Mouse (Mus musculus): ENCODE measurements around the gene Akip1.

The Akip1 gene

GRCm38 (mm10) chr7:109704461-109704860 lies 971 bp downstream of the Akip1 start:
- in situ Hi-C loops (cut with MboI; ENCODE audit: unreplicated experiment in 2 of 2) = loop anchor here (10.0 to 25.0 kb wide), 5 partner anchors 380 to 1083 kb away; partner anchors contain the start of gene Adm (in 1 of the 2)

GRCm38 (mm10) chr7:109707023-109707785 lies 3.7 kb downstream of the Akip1 start:
- in situ Hi-C loops (cut with MboI; ENCODE audit: unreplicated experiment in 2 of 2) = loop anchor here (5.0 to 25.0 kb wide), 9 partner anchors 100 to 1080 kb away; partner anchors contain the start of gene Adm (in 2 of the 2)

DNA sequence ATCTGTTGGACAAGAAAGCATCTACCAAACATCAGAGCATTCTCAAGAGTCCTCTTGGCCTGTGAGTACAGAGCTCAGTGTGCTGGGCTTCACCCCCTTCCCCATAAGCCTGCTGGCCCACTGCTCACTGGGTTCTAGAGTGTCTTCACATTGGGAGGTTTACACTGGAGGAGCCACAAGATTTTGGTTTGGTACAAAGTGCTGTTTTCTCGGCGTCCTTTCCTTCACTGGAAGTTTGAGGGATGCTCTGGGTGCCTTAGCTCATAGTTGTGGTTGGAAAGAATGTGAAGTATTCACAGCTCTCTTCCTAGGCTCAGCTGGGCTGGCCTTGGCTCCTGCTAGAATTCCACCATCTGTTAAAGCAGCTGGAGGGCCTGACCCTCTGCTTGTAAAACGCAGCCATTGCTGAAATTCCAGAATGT lies 5.5 kb downstream of the Akip1 start:
- in situ Hi-C loops (cut with MboI; ENCODE audit: unreplicated experiment in 2 of 2) = loop anchor here (5.0 to 25.0 kb wide), 9 partner anchors 98 to 1078 kb away; partner anchors contain the start of gene Adm (in 2 of the 2)

- in situ Hi-C loops (cut with MboI; ENCODE audit: unreplicated experiment in 2 of 2) = loop anchor here (5.0 to 25.0 kb wide), 4 partner anchors 177 to 1077 kb away; no protein-coding TSS in a partner anchor
These were observed 6.6 kb downstream of the Akip1 start for GRCm38 (mm10) chr7:109710069-109710468.

DNA sequence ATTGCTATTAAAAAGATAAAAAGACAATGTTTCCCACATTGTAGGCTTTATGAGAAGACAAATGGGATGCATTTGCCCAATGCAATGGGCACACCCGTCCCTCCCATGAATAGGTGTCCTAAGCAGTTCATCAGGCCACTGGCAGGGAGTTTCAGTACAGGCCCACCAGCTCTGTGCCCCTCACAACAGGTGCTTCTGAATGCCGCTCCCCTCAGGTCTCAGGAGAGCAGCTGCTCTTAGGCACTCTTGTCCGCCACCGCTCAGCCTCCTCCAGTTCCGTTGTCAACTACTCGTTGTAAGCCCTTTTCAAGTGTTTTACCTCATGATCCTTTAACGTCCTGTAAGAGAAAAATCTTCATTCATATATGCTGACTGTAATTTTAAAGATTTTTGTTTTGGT lies 8.7 kb downstream of the Akip1 start:
- in situ Hi-C loops (cut with MboI; ENCODE audit: unreplicated experiment in 2 of 2) = loop anchor here (5.0 to 25.0 kb wide), 4 partner anchors 175 to 1075 kb away; no protein-coding TSS in a partner anchor

DNA sequence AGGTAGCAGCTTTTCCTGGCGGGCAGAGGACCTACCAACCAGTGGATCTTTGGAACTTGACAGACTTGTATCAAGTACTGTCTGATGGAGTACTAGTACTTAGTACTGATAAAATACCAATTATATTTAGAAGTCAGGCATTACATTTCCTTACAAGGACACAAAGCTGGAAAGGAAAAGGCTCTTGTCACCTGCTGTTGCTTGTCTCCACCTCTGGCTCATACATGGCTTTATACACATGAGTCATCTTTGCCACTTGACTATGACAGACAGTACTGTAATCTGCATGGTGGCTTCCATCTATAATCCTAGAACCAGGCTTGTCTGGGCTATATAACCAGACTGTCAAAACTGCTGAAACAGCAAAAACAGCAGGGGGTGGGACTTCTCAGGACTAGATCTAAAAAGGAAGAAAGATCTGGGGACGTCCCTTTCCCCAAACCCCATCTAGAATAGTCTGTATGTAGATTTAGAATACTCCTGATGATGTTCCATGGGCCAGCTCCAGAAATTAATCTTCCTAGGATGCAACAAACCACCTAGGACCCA lies 10.0 kb downstream of the Akip1 start:
- in situ Hi-C loops (cut with MboI; ENCODE audit: unreplicated experiment in 2 of 2) = loop anchor here (5.0 to 25.0 kb wide), 4 partner anchors 174 to 1074 kb away; no protein-coding TSS in a partner anchor

DNA sequence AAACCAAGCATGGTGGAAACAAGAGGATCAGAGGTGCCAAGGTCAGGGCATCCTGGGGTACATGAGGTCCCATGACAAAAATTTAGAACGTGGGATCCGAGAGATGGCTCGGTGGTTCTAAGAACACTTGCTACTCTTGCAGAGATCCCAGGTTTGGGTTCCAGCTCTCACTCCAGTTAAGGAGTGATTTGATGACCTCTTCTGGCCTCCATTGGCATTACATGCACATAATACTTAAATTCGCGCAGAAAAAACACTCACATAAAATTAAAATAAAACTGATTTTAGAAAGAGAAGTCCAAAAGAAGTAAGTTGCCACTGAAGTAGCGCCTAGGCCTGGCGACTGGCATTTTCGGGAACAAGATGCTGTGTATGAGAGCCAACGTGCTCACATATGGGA lies 15.8 kb downstream of the Akip1 start:
- in situ Hi-C loops (cut with MboI; ENCODE audit: unreplicated experiment in 2 of 2) = loop anchor here (25.0 kb wide), 3 partner anchors 543 to 1068 kb away; no protein-coding TSS in a partner anchor

DNA sequence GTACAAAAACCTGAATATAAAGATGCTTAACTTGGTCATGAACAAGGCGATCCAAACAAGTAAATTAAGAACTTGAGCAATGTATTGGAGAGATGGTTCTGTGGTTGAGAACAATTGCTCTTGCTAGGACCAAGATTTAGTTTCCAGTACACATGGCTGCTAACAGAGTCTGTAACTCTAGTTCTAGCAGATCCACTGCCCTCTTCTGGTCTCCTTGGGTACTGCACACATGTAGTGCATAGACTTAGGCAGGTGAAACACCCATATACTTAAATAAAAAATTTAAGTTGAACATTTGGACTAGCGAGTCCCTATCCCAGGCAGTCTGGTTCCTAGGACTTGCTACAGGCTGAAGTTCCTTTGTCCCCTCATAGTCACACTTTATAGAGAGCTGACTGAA lies 19.1 kb downstream of the Akip1 start:
- in situ Hi-C loops (cut with MboI; ENCODE audit: unreplicated experiment in 2 of 2) = loop anchor here (25.0 kb wide), 3 partner anchors 540 to 1065 kb away; no protein-coding TSS in a partner anchor

- in situ Hi-C loops (cut with MboI; ENCODE audit: unreplicated experiment in 2 of 2) = loop anchor here (25.0 kb wide), 3 partner anchors 539 to 1064 kb away; no protein-coding TSS in a partner anchor
These were observed 19.6 kb downstream of the Akip1 start for GRCm38 (mm10) chr7:109723114-109723513.

- in situ Hi-C loops (cut with MboI; ENCODE audit: unreplicated experiment in 2 of 2) = loop anchor here (25.0 kb wide), 3 partner anchors 539 to 1064 kb away; no protein-coding TSS in a partner anchor
These were observed 20.2 kb downstream of the Akip1 start, which contains the start of gene BC051019 for GRCm38 (mm10) chr7:109723697-109724096. TSS of gene BC051019 (minus strand) at chr7:109723850.

DNA sequence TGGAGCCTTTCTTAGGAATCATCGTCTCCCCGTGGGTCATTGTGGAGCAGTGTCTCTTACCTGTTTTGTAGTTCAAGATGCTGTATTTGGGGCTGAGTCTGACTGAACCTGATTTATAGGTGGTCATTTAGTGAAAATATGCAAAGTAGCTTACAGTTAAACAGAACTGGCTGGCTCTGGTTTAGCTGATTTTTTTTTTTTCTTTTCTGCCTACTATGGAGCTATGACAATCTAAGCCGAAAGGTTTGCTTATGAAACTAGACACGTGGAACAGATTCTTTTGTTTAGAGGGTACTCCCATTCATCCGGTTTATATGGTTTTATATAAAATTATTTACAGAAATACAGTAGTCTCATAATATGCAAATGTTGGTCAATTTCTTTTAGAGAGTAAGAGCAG lies 28.1 kb downstream of the Akip1 start, which contains the start of gene Ascl3:
Ascl3 (minus strand) TSS at position 101 of the 400 bp plus-strand sequence.
- in situ Hi-C loops (cut with MboI; ENCODE audit: unreplicated experiment in 2 of 2) = loop anchor here in 1 of 2 experiments (25.0 kb wide), 1 partner anchor 794 kb away; the partner anchor contains the start of genes Eif3f and Nlrp10

DNA sequence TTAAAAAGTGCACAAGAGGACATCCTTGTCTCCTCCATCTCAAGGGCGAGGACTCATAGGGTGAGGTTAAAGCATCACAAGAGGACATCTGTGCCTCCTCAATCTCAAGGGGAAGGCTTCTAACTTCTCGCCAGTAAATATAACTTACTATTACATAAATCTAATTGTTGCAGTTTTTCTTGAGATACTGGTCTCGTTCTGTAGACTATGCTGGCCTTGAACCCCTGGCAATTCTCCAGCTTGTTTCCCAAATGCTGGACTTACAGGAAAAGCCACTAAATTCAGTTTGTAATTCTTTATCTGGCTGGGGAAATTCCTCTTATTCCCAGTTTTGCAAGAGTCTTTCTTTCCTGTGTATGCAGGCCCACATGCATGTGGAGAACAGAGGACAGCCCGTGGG lies 31.3 kb downstream of the Akip1 start:
- in situ Hi-C loops (cut with MboI; ENCODE audit: unreplicated experiment in 2 of 2) = loop anchor here in 1 of 2 experiments (25.0 kb wide), 1 partner anchor 798 kb away; the partner anchor contains the start of genes Eif3f and Nlrp10

- in situ Hi-C loops (cut with MboI; ENCODE audit: unreplicated experiment in 2 of 2) = loop anchor here in 1 of 2 experiments (25.0 kb wide), 1 partner anchor 803 kb away; the partner anchor contains the start of genes Eif3f and Nlrp10
These were observed 36.4 kb downstream of the Akip1 start for GRCm38 (mm10) chr7:109739822-109740370.

GRCm38 (mm10) chr7:109741060-109741459 lies 37.6 kb downstream of the Akip1 start:
- in situ Hi-C loops (cut with MboI; ENCODE audit: unreplicated experiment in 2 of 2) = loop anchor here in 1 of 2 experiments (25.0 kb wide), 1 partner anchor 804 kb away; the partner anchor contains the start of genes Eif3f and Nlrp10

GRCm38 (mm10) chr7:109741703-109742102 lies 38.2 kb downstream of the Akip1 start:
- in situ Hi-C loops (cut with MboI; ENCODE audit: unreplicated experiment in 2 of 2) = loop anchor here in 1 of 2 experiments (25.0 kb wide), 1 partner anchor 804 kb away; the partner anchor contains the start of genes Eif3f and Nlrp10

DNA sequence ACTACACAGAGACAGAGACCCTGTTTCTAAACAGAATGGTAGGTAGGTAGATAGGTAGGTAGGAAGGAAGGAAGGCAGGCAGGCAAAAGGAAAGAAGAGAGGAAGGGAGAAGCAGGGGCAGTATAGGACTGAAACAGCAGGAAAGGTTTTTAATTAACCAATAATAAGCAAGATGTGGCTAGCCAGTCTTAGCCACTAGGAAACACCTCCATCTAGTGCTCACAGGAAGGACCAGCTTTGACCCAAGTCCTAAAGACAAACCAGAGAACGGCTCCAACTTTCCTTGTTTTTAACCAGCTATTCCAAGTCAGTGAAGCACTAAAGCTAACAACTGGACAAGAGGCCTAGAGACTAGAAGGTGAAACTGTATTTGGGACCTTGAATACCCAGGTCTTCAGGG lies 44.3 kb downstream of the Akip1 start:
- in situ Hi-C loops (cut with MboI; ENCODE audit: unreplicated experiment in 2 of 2) = loop anchor here in 1 of 2 experiments (25.0 kb wide), 1 partner anchor 810 kb away; the partner anchor contains the start of genes Eif3f and Nlrp10

DNA sequence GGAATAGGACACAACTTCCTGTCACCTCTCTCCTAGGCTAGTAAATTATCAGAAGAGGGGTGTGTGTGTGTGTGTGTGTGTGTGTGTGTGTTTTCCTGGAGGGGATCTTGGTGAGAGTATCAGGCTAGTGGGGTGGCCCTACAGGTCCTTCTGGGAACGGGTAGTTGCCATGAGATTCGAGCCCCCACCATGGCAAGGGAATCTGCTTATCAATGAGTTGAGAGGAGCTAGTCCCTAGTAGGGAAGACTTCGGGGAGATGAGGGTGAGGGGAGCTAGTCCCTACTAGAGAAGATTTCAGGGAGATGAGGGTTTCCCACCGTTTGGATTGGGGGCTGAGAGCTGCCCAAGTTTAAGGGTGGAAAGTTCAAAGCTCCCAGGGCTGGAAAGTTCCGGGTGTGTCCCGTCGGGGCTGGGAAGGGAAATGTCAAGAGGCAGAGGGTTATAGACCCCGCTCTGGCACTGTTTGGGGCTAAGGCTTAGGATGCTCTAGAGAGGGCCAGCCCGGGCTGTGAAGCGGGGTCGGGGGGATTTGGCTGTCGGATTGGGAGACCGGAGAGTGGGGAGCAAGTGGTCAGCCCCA lies 48.0 kb downstream of the Akip1 start:
- in situ Hi-C loops (cut with MboI; ENCODE audit: unreplicated experiment in 2 of 2) = no loop called here

GRCm38 (mm10) chr7:109752008-109752925 lies 48.8 kb downstream of the Akip1 start, which contains the start of gene Tmem9b:
TSS of gene Tmem9b (minus strand) at chr7:109752875.
- in situ Hi-C loops (cut with MboI; ENCODE audit: unreplicated experiment in 2 of 2) = no loop called here

DNA sequence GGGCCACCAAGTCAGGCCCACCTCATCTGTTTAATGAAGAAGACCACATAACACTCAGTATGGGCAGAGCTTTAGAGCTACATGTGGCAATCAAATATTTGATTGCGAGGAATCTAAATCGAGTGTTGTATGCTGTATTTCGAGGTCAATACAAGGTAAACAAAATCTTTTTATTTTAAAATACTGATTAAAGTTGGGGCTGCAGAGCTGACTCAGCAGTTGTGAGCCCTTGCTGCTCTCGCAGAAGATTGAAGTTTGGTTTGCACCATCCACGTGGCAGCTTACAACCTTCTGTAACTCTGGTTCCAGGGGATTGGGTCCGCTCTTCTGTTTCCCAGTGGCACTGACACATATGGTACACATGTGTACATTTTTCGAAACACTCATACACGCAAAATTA lies 50.5 kb downstream of the Akip1 start:
- in situ Hi-C loops (cut with MboI; ENCODE audit: unreplicated experiment in 2 of 2) = no loop called here

Measured in v-Abl transformed pro-B cells (cell line).